Mouse (Mus musculus) E14TG2a.4 (cell line): ENCODE data around the gene Gadd45gip1.

Experiments
- CTCF ChIP-seq: conservative IDR thresholded peaks from 2 replicates; pipeline ENCODE4 v1.5.1; 2014; ENCODE audit warnings: low read length
- POU5F1 ChIP-seq: IDR thresholded peaks from 2 replicates; pipeline ENCODE4 v1.6.1; 2014; ENCODE audit warnings: low read length, borderline replicate concordance

DNA sequence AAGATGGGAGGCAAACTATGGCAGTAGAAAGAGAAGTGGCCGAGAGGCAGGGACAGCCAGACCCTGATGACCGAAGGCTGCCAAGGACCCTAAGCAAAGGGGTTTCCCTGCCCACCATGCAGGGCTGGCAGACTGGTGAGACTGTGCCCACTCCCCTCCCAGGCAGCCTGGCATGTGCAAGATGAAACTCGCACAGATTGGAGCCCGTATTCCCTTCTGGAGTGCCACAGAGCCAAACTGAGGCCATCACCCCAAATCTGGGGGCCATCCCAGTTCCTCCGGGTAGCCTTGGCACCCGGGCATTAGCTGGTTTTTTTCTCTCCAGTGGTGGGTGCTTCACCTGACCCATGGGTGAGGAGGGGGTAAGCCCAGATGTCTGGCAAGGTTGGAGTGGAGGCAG lies 33.4 kb upstream of the Gadd45gip1 start:
- TF ChIP-seq CTCF (no peak), POU5F1 (no peak)
